Mouse (Mus musculus): ENCODE data around the gene Nup214. TPM values are rescaled to one million over a fixed set of nuclear protein-coding genes. Genes with fewer than 3 reads are reported as not detected.

Gene Nup214
- polyA plus RNA-seq, 1 experiment from 2014 or later = 63.7 TPM

GRCm38 (mm10) chr2:32090145-32090544 is 115.9 kb downstream of the Nup214 start:
- Histone ChIP-seq H3K9ac (no peak overlapping the region), H3K4me2 (replicated peaks) (no peak overlapping the region), H3K9me3 (no peaks in the 10 kb centered on the region), H3K36me3 (no peaks in the 10 kb centered on the region), H3K4me1 (peaks cover 9% of the 10 kb centered on the region), H3K4me3 (no peak overlapping the region), H3K27ac (no peak overlapping the region), H3K27me3 (replicated peaks) (peaks cover 50% of the 10 kb centered on the region)
- 69% methylated on average over 2 of the region's 2 CpGs for WGBS
- ATAC-seq (ENCODE audit: low FRiP score, low read depth) = no peak

- ATAC-seq (ENCODE audit: low FRiP score, low read depth) = no peak
- Histone ChIP-seq H3K9ac (no peak overlapping the region), H3K4me2 (replicated peaks) (no peak overlapping the region), H3K4me3 (no peak overlapping the region), H3K9me3 (no peaks in the 10 kb centered on the region), H3K4me1 (peaks cover 28% of the 10 kb centered on the region), H3K27me3 (replicated peaks) (peaks cover 32% of the 10 kb centered on the region), H3K27ac (no peak overlapping the region), H3K36me3 (no peaks in the 10 kb centered on the region)
- 70% methylated on average over 3 of the region's 3 CpGs for WGBS
These were observed 117.7 kb downstream of the Nup214 start for GRCm38 (mm10) chr2:32091956-32092355.

GRCm38 (mm10) chr2:32094001-32094707 is 119.9 kb downstream of the Nup214 start:
- Histone ChIP-seq H3K27me3 (replicated peaks) (peaks cover 10% of the 10 kb centered on the region; the same call in 1 of the 2 replicates), H3K9me3 (no peaks in the 10 kb centered on the region), H3K9ac (no peak overlapping the region), H3K4me2 (replicated peaks) (no peak overlapping the region), H3K27ac (no peak overlapping the region), H3K36me3 (no peaks in the 10 kb centered on the region), H3K4me1 (peaks cover 25% of the 10 kb centered on the region), H3K4me3 (no peak overlapping the region)
- WGBS = 87% methylated on average over 7 of the region's 7 CpGs
- no peak for ATAC-seq (ENCODE audit: low FRiP score, low read depth)

GRCm38 (mm10) chr2:32095351-32096121 is 121.3 kb downstream of the Nup214 start, which contains the start of gene Plpp7:
Plpp7 (plus strand) TSS chr2:32095528.
- peak within 1 kb of the TSS; percentile 38 for H3K4me3 ChIP-seq
- H3K27ac ChIP-seq = peak within 1 kb of the TSS; percentile 74
- WGBS = 46% methylated on average over 22 of the region's 22 CpGs
- H3K9ac ChIP-seq = peak within 1 kb of the TSS; percentile 70
- no peaks in the 10 kb centered on the region for H3K9me3 ChIP-seq
- ATAC-seq (ENCODE audit: low FRiP score, low read depth) = peak; percentile 94
- no peaks in the 10 kb centered on the region for H3K36me3 ChIP-seq
- H3K4me2 ChIP-seq (replicated peaks) = peak within 1 kb of the TSS; percentile 72
- no peaks in the 10 kb centered on the region for H3K27me3 ChIP-seq (replicated peaks)
- H3K4me1 ChIP-seq = peaks cover 25% of the 10 kb centered on the region

GRCm38 (mm10) chr2:32096122-32096420 is 121.8 kb downstream of the Nup214 start:
- H3K36me3 ChIP-seq = no peaks in the 10 kb centered on the region
- no peaks in the 10 kb centered on the region for H3K27me3 ChIP-seq (replicated peaks)
- WGBS = 84% methylated on average over 10 of the region's 10 CpGs
- H3K9ac ChIP-seq = peak overlapping the region; percentile 70
- peak; percentile 38; the same call in 1 of the 2 replicates for ATAC-seq (ENCODE audit: low FRiP score, low read depth)
- peak overlapping the region; percentile 72 for H3K4me2 ChIP-seq (replicated peaks)
- peaks cover 25% of the 10 kb centered on the region for H3K4me1 ChIP-seq
- peak overlapping the region; percentile 38 for H3K4me3 ChIP-seq
- no peaks in the 10 kb centered on the region for H3K9me3 ChIP-seq
- peak overlapping the region; percentile 74; the same call in 1 of the 2 replicates for H3K27ac ChIP-seq

GRCm38 (mm10) chr2:32102944-32103343 is 128.7 kb downstream of the Nup214 start:
- H3K4me3 ChIP-seq = no peak overlapping the region
- ATAC-seq (ENCODE audit: low FRiP score, low read depth) = no peak
- H3K27ac ChIP-seq = no peak overlapping the region
- 55% methylated on average over 5 of the region's 5 CpGs for WGBS
- H3K36me3 ChIP-seq = peaks cover under 1% of the 10 kb centered on the region; the same call in 1 of the 2 replicates
- no peaks in the 10 kb centered on the region for H3K27me3 ChIP-seq (replicated peaks)
- H3K4me2 ChIP-seq (replicated peaks) = no peak overlapping the region
- peaks cover 19% of the 10 kb centered on the region for H3K4me1 ChIP-seq
- H3K9ac ChIP-seq = no peak overlapping the region
- no peaks in the 10 kb centered on the region for H3K9me3 ChIP-seq

GRCm38 (mm10) chr2:32103557-32103956 is 129.3 kb downstream of the Nup214 start:
- 79% methylated on average over 7 of the region's 7 CpGs for WGBS
- H3K9ac ChIP-seq = no peak overlapping the region
- no peaks in the 10 kb centered on the region for H3K9me3 ChIP-seq
- no peak for ATAC-seq (ENCODE audit: low FRiP score, low read depth)
- no peak overlapping the region for H3K4me2 ChIP-seq (replicated peaks)
- no peak overlapping the region for H3K27ac ChIP-seq
- H3K4me3 ChIP-seq = no peak overlapping the region
- H3K4me1 ChIP-seq = peaks cover 19% of the 10 kb centered on the region
- peaks cover 4% of the 10 kb centered on the region; the same call in 1 of the 2 replicates for H3K36me3 ChIP-seq
- H3K27me3 ChIP-seq (replicated peaks) = no peaks in the 10 kb centered on the region

Small RNA genes within 50 kb of the gene (microRNA-seq; reads per million reads assigned to microRNA genes)
- not detected for gene Mir7674

Other genes with a start within 250 kb of the Nup214 start
- 0.15 and 0.16 TPM in 2 replicates for gene Qrfp, start 163.9 kb upstream of the Nup214 start, polyA plus RNA-seq (2016; fragmentation: Nextera tagmentation; extraction: Ambion mirVana)
- gene Fibcd1, start 128.4 kb upstream of the Nup214 start, polyA plus RNA-seq (2016; fragmentation: Nextera tagmentation; extraction: Ambion mirVana) = 2.3 and 3.0 TPM in 2 replicates
- 8.8 and 9.1 TPM in 2 replicates for gene Lamc3, start 87.1 kb upstream of the Nup214 start, polyA plus RNA-seq (2016; fragmentation: Nextera tagmentation; extraction: Ambion mirVana)
- gene Aif1l, start 24.3 kb upstream of the Nup214 start, polyA plus RNA-seq (2016; fragmentation: Nextera tagmentation; extraction: Ambion mirVana) = 39.5 and 39.6 TPM in 2 replicates
- 2.2 and 2.9 TPM in 2 replicates for gene Fam78a, start 110.4 kb downstream of the Nup214 start, polyA plus RNA-seq (2016; fragmentation: Nextera tagmentation; extraction: Ambion mirVana)
- gene Plpp7, start 121.1 kb downstream of the Nup214 start, polyA plus RNA-seq (2016; fragmentation: Nextera tagmentation; extraction: Ambion mirVana) = 13.7 and 14.9 TPM in 2 replicates
- 89.7 and 106 TPM in 2 replicates for gene Prrc2b, start 176.6 kb downstream of the Nup214 start, polyA plus RNA-seq (2016; fragmentation: Nextera tagmentation; extraction: Ambion mirVana)

All from neural tube, embryonic 12.5 days (tissue).